Mouse (Mus musculus) megakaryocyte, embryonic 14.5 days (primary cell): ENCODE results near the gene Cd2.

Experiments
- FLI1 ChIP-seq: IDR thresholded peaks from 2 replicates; pipeline ENCODE4 v1.6.1; 2012; ENCODE audit warnings: low read length, inconsistent platforms, mixed read lengths
- GATA1 ChIP-seq: IDR thresholded peaks from 3 replicates; pipeline ENCODE4 v1.6.1; 2012; ENCODE audit warnings: mixed read lengths, low read length, inconsistent platforms, borderline replicate concordance

DNA sequence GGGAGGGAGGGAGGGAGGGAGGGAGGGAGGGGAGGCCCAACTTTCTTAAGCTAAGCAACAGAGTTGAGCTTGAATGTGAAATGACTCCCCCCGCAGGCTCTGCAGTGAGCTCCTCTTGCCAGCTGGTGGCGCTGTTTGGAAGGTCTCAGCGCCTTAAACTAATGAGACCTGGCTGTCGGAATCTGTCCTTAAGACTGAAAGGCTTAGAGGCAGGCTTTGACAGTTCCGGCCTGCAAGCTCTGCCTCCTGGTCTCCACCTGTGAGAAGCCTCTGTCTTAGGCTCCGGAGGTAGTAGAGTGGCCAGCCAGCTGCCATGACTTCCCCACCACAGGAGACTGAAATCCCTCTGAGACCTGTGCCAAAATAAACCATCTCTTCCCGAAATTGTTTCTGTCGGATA, 16.4 kb upstream of the Cd2 start:
- TF ChIP-seq FLI1 (no peak), GATA1 (no peak)
